21 mouse cellular contexts compared by ENCODE assay signal in the genomic region with DNA sequence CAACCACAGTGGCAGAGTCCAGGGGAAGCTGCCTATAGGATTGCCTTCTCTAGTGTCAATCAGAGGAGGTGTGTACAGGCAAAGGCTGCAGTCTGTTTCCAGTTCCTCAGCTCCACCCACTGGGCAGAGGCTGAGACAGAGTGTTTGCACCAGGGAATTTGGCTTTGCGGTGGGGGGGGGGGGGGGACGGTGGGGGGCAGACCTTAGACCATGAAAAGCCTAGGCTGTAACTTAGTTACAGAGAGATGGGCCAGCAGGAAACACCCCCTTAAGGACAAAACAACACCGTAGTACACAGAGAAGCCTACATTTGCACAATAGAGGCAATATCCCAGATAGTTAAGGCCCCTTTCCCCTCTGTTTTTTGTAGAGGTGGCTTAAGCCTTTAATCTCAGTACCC. TPM values are rescaled to one million over a fixed set of nuclear protein-coding genes. Genes with fewer than 3 reads are reported as not detected.
"Had no signal": no experiment of that assay in that cellular context is flagged by ENCODE, and none has a peak within 500 bp of the region (broad histone marks: within the 10 kb centered on the region; RNA-seq: fewer than 3 reads in every experiment).

No protein-coding gene starts in this region.

- H3K4me1 ChIP-seq: neural tube, embryonic 13.5 days; neural tube, embryonic 15.5 days had no signal

- H3K9ac ChIP-seq: neural tube, embryonic 13.5 days; neural tube, embryonic 15.5 days; stomach, embryonic 15.5 days had no signal

- H3K4me2 ChIP-seq: neural tube, embryonic 13.5 days; neural tube, embryonic 15.5 days; stomach, embryonic 15.5 days had no signal

- H3K4me3 ChIP-seq: neural tube, embryonic 13.5 days; neural tube, embryonic 15.5 days; stomach, embryonic 15.5 days had no signal

- H3K27me3 ChIP-seq: neural tube, embryonic 13.5 days; neural tube, embryonic 15.5 days; stomach, embryonic 15.5 days had no signal

- DNase-seq: retina, postnatal 1 day; right cerebral cortex, adult 18-20 months; right cerebral cortex, postnatal 14 days; right cerebral cortex, postnatal 25 days; right cerebral cortex, postnatal 4 days; spleen, adult 18-20 months; thymus, adult 18-20 months; thymus, adult 2 months; thymus, postnatal 14 days; thymus, postnatal 25 days; thymus, postnatal 36 days; thymus, postnatal 4 days had no signal

- H3K9me3 ChIP-seq: stomach, embryonic 15.5 days had no signal

- H3K27ac ChIP-seq: neural tube, embryonic 13.5 days; neural tube, embryonic 15.5 days; stomach, embryonic 15.5 days; stomach, postnatal 0 days had no signal

RNA-seq across cellular contexts. Expression of gene Dmkn, which starts 6.6 kb away (rescaled TPM):
- total RNA-seq: neutrophil, adult 5-6 weeks had no signal

RNA-seq across cellular contexts. Expression of gene Gapdhs, which starts 13.5 kb away (rescaled TPM):
- total RNA-seq: neutrophil, adult 5-6 weeks had no signal
- polyA plus RNA-seq: small intestine, adult 2 months; spleen, adult 2 months; urinary bladder, adult 2 months had no signal

RNA-seq across cellular contexts. Expression of gene Krtdap, which starts 30.7 kb away (rescaled TPM):
- total RNA-seq: neutrophil, adult 5-6 weeks had no signal
- polyA plus RNA-seq: small intestine, adult 2 months; spleen, adult 2 months; testis, adult 2 months had no signal
